Mouse (Mus musculus) MEL-GATA-1-ER (cell line): ENCODE results near the gene Pcnx4.

Experiments
- DNase-seq: peaks from one replicate; pipeline ENCODE4 v3.0.0-alpha.2; 2012; ENCODE audit warnings: low read depth; ENCODE audit errors: extremely low read depth

The Pcnx4 gene

GRCm38 (mm10) chr12:72536021-72536597, at the start of gene Pcnx4:
TSS of gene Pcnx4 (plus strand) at chr12:72536383.
- DNase-seq = peak; percentile 90

GRCm38 (mm10) chr12:72487498-72487897, 48.7 kb upstream of the Pcnx4 start:
- DNase-seq = no peak

GRCm38 (mm10) chr12:72489995-72490394, 46.2 kb upstream of the Pcnx4 start:
- no peak for DNase-seq

- no peak for DNase-seq
These were observed 45.0 kb upstream of the Pcnx4 start for GRCm38 (mm10) chr12:72491063-72491719.

GRCm38 (mm10) chr12:72496866-72497600, 39.1 kb upstream of the Pcnx4 start:
- DNase-seq = no peak

GRCm38 (mm10) chr12:72509606-72510005, 26.6 kb upstream of the Pcnx4 start:
- DNase-seq = no peak

GRCm38 (mm10) chr12:72515446-72515845, 20.7 kb upstream of the Pcnx4 start:
- no peak for DNase-seq

GRCm38 (mm10) chr12:72518114-72518728, 18.0 kb upstream of the Pcnx4 start:
- DNase-seq = no peak

- DNase-seq = no peak
These were observed 16.8 kb upstream of the Pcnx4 start for GRCm38 (mm10) chr12:72519352-72519751.

- DNase-seq = no peak
These were observed 16.3 kb upstream of the Pcnx4 start for GRCm38 (mm10) chr12:72519855-72520254.

- no peak for DNase-seq
These were observed 15.5 kb upstream of the Pcnx4 start for GRCm38 (mm10) chr12:72520645-72521044.

- peak; percentile 39 for DNase-seq
These were observed 10.6 kb upstream of the Pcnx4 start for GRCm38 (mm10) chr12:72525588-72525987.

GRCm38 (mm10) chr12:72532303-72532702, 3.9 kb upstream of the Pcnx4 start:
- DNase-seq = peak; percentile 25

- no peak for DNase-seq
These were observed 2.2 kb upstream of the Pcnx4 start for GRCm38 (mm10) chr12:72533986-72534385.

- no peak for DNase-seq
These were observed 584 bp upstream of the Pcnx4 start for GRCm38 (mm10) chr12:72535599-72535998.

- DNase-seq = no peak
These were observed 2.4 kb downstream of the Pcnx4 start for GRCm38 (mm10) chr12:72538571-72538970.

- no peak for DNase-seq
These were observed 18.2 kb downstream of the Pcnx4 start for GRCm38 (mm10) chr12:72554347-72554746.

- no peak for DNase-seq
These were observed 28.2 kb downstream of the Pcnx4 start for GRCm38 (mm10) chr12:72564281-72564795.

GRCm38 (mm10) chr12:72582021-72582420, 45.8 kb downstream of the Pcnx4 start:
- DNase-seq = no peak

GRCm38 (mm10) chr12:72583099-72583498, 46.9 kb downstream of the Pcnx4 start:
- no peak for DNase-seq

GRCm38 (mm10) chr12:72585339-72585738, 49.2 kb downstream of the Pcnx4 start:
- no peak for DNase-seq

GRCm38 (mm10) chr12:72592991-72593390, 56.8 kb downstream of the Pcnx4 start:
- no peak for DNase-seq
